Mouse (Mus musculus) adrenal gland, adult 2 months (tissue): ENCODE measurements around the gene Slc7a10. TPM values are rescaled to one million over a fixed set of nuclear protein-coding genes. Genes with fewer than 3 reads are reported as not detected.
"Not testable (repeated sequence)": the region's sequence is repeated elsewhere in the genome, so short reads cannot be mapped to it uniquely, and the experiment has no call there.

Experiments
- DNase-seq: peaks from one replicate; pipeline ENCODE4 v3.0.0; 2021
- polyA plus RNA-seq: library from polyadenylated mRNA; depleted of rRNA; stranded (reverse); fragments of >200 nt; gene quantifications from 2 replicates; pipeline ENCODE4 v1.2.3, GENCODE M21; 2012; rRNA removed
- total RNA-seq, 2 experiments: library from RNA; stranded (reverse); gene quantifications; 2 replicates each; pipeline ENCODE4 v1.2.3; 2021

The Slc7a10 gene
- total and polyA plus RNA-seq, 3 experiments = 6.4 to 28.1 (median 26.6) TPM

DNA sequence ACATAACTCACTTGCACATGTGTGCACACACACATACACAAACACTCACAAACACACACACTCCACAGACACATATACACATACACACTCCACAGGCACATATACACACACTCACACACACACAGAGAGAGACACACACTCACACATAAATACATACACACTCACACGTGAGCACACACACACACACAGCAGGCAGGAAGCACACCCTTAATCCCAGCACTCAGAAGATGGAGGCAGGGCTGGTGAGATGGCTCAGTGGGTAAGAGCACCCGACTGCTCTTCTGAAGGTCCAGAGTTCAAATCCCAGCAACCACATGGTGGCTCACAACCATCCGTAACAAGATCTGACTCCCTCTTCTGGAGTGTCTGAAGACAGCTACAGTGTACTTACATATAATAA, 51.8 kb downstream of the Slc7a10 start:
- not testable (repeated sequence) for DNase-seq

Other genes with a start within 250 kb of the Slc7a10 start
- 10 to 100 TPM; 46.0 to 65.3 TPM for gene Cebpg, start 129.8 kb upstream of the Slc7a10 start, total RNA-seq
- gene Cebpg, start 129.8 kb upstream of the Slc7a10 start, polyA plus RNA-seq = 2.1 and 2.3 TPM in 2 replicates
- 100 to 1,000 TPM in 1 of 2 experiments, 10 to 100 TPM in 1; 88.3 to 319 TPM for gene Cebpa, start 67.1 kb upstream of the Slc7a10 start, total RNA-seq
- gene Cebpa, start 67.1 kb upstream of the Slc7a10 start, polyA plus RNA-seq = 405 and 678 TPM in 2 replicates
- gene Lrp3, start 29.1 kb downstream of the Slc7a10 start, total RNA-seq = 10 to 100 TPM; 14.9 to 22.7 TPM
- gene Lrp3, start 29.1 kb downstream of the Slc7a10 start, polyA plus RNA-seq = 38.8 and 42.9 TPM in 2 replicates
- gene Gpatch1, start 132.1 kb downstream of the Slc7a10 start, total RNA-seq = 10 to 100 TPM; 16.9 to 17.2 TPM
- gene Gpatch1, start 132.1 kb downstream of the Slc7a10 start, polyA plus RNA-seq = 1.8 and 2.9 TPM in 2 replicates
- 1 to 10 TPM; 1.6 to 4.6 TPM for gene Rhpn2, start 147.8 kb downstream of the Slc7a10 start, total RNA-seq
- gene Rhpn2, start 147.8 kb downstream of the Slc7a10 start, polyA plus RNA-seq = 0.51 and 1.3 TPM in 2 replicates
- gene Faap24, start 210.5 kb downstream of the Slc7a10 start, total RNA-seq = 1 to 10 TPM; 8.4 to 8.7 TPM
- gene Faap24, start 210.5 kb downstream of the Slc7a10 start, polyA plus RNA-seq = 3.4 and 4.3 TPM in 2 replicates
- gene Cep89, start 210.7 kb downstream of the Slc7a10 start, total RNA-seq = 10 to 100 TPM; 11.6 to 19.8 TPM
- gene Cep89, start 210.7 kb downstream of the Slc7a10 start, polyA plus RNA-seq = 15.4 and 16.1 TPM in 2 replicates